Mouse (Mus musculus) forebrain, embryonic 15.5 days (tissue): ENCODE data around the gene Ppfibp2. TPM values are rescaled to one million over a fixed set of nuclear protein-coding genes. Genes with fewer than 3 reads are reported as not detected.
A peak's percentile ranks its signal among the peaks of the same experiment; 100 is the strongest.

ENCODE experiments used
- ATAC-seq: fragments of 200-750 bp; cut with Nextera tagmentation; replicated peaks from 2 replicates; pipeline ENCODE4 v1.8.0; 2017; ENCODE audit warnings: mild to moderate bottlenecking, moderate TSS enrichment, moderate library complexity
- H3K27ac ChIP-seq: fragments of 300-500 bp; sonication (generic); replicated peaks from 2 replicates; pipeline ENCODE4 v1.5.1; 2015; ENCODE audit warnings: mild to moderate bottlenecking, inconsistent platforms
- H3K27me3 ChIP-seq: fragments of 300-500 bp; sonication (generic); 2 replicates; pipeline ENCODE4 v1.6.1; 2015; ENCODE audit warnings: inconsistent platforms
- H3K36me3 ChIP-seq: fragments of 300-500 bp; sonication (generic); 2 replicates; pipeline ENCODE4 v1.6.1; 2015; ENCODE audit warnings: mild to moderate bottlenecking, inconsistent platforms
- H3K4me1 ChIP-seq: fragments of 300-500 bp; sonication (generic); 2 replicates; pipeline ENCODE4 v1.6.1; 2015; ENCODE audit warnings: inconsistent platforms
- H3K4me2 ChIP-seq: fragments of 300-500 bp; sonication (generic); replicated peaks from 2 replicates; pipeline ENCODE4 v1.6.1; 2015; ENCODE audit warnings: mild to moderate bottlenecking, inconsistent platforms
- H3K4me3 ChIP-seq: fragments of 300-500 bp; sonication (generic); 2 replicates; pipeline ENCODE4 v1.5.1; 2015; ENCODE audit warnings: mild to moderate bottlenecking, inconsistent platforms
- H3K9ac ChIP-seq: fragments of 300-500 bp; sonication (generic); replicated peaks from 2 replicates; pipeline ENCODE4 v1.6.1; 2015; ENCODE audit warnings: mild to moderate bottlenecking, inconsistent platforms
- H3K9me3 ChIP-seq: fragments of 300-500 bp; sonication (generic); 2 replicates; pipeline ENCODE4 v1.6.1; 2016; ENCODE audit warnings: inconsistent platforms
- WGBS: fragments of 180-500 bp; shearing (Covaris S2); methylation state at CpG from one replicate; pipeline ENCODE4 v1.1.7; 2015; ENCODE audit warnings: mixed read lengths; 5-methylcytosine and 5-hydroxymethylcytosine counted together
- polyA plus RNA-seq: library from polyadenylated mRNA; unstranded; fragments of >200 nt; fragmentation: Nextera tagmentation; extraction: Ambion mirVana; gene quantifications from 2 replicates; pipeline ENCODE4 v1.2.1, GENCODE M21; 2015

Gene Ppfibp2
- polyA plus RNA-seq, 1 experiment from 2014 or later: 1.6 TPM

- no peaks in the 10 kb centered on the region for H3K4me1 ChIP-seq
- 34% methylated on average over 10 of the region's 10 CpGs for WGBS
- H3K27ac ChIP-seq: no peak overlapping the region
- no peaks in the 10 kb centered on the region for H3K9me3 ChIP-seq
- no peak overlapping the region for H3K4me3 ChIP-seq
- ATAC-seq: no peak; the same call in 1 of the 2 replicates
- H3K9ac ChIP-seq: no peak overlapping the region
- no peaks in the 10 kb centered on the region for H3K27me3 ChIP-seq
- H3K4me2 ChIP-seq: no peak overlapping the region
- H3K36me3 ChIP-seq: no peaks in the 10 kb centered on the region
Measured at GRCm38 (mm10) chr7:107694254-107694947, 99.4 kb downstream of the Ppfibp2 start.

GRCm38 (mm10) chr7:107697066-107697465, 102.1 kb downstream of the Ppfibp2 start:
- Histone ChIP-seq H3K9ac (no peak overlapping the region), H3K27me3 (no peaks in the 10 kb centered on the region), H3K36me3 (no peaks in the 10 kb centered on the region), H3K27ac (no peak overlapping the region), H3K4me2 (no peak overlapping the region), H3K4me3 (no peak overlapping the region), H3K4me1 (no peaks in the 10 kb centered on the region), H3K9me3 (no peaks in the 10 kb centered on the region)
- 90% methylated on average over 5 of the region's 5 CpGs for WGBS
- no peak for ATAC-seq

- ATAC-seq: no peak
- WGBS: 74% methylated on average over 1 of the region's 1 CpGs
- Histone ChIP-seq H3K36me3 (no peaks in the 10 kb centered on the region), H3K4me1 (no peaks in the 10 kb centered on the region), H3K27ac (no peak overlapping the region), H3K4me3 (no peak overlapping the region), H3K9ac (no peak overlapping the region), H3K27me3 (no peaks in the 10 kb centered on the region), H3K4me2 (no peak overlapping the region), H3K9me3 (no peaks in the 10 kb centered on the region)
Measured at GRCm38 (mm10) chr7:107699926-107700325, 104.9 kb downstream of the Ppfibp2 start.

- Histone ChIP-seq H3K27me3 (no peaks in the 10 kb centered on the region), H3K4me1 (no peaks in the 10 kb centered on the region), H3K27ac (no peak overlapping the region), H3K4me3 (no peak overlapping the region), H3K4me2 (no peak overlapping the region), H3K36me3 (no peaks in the 10 kb centered on the region), H3K9me3 (no peaks in the 10 kb centered on the region), H3K9ac (no peak overlapping the region)
- ATAC-seq: no peak
- 86% methylated on average over 5 of the region's 5 CpGs for WGBS
Measured at GRCm38 (mm10) chr7:107700646-107701045, 105.6 kb downstream of the Ppfibp2 start.

GRCm38 (mm10) chr7:107702461-107703380, 107.7 kb downstream of the Ppfibp2 start:
- Histone ChIP-seq H3K4me1 (0 out of 2 replicates have a peak, but pooled peaks cover 3% of the 10 kb centered on the region), H3K27me3 (no peaks in the 10 kb centered on the region), H3K9me3 (no peaks in the 10 kb centered on the region), H3K4me2 (no peak overlapping the region), H3K27ac (no peak overlapping the region), H3K9ac (no peak overlapping the region), H3K36me3 (no peaks in the 10 kb centered on the region), H3K4me3 (no peak overlapping the region)
- ATAC-seq: no peak
- 70% methylated on average over 13 of the region's 13 CpGs for WGBS

- H3K4me2 ChIP-seq: no peak overlapping the region
- WGBS: 52% methylated on average over 5 of the region's 5 CpGs
- no peaks in the 10 kb centered on the region for H3K27me3 ChIP-seq
- no peak overlapping the region for H3K9ac ChIP-seq
- H3K27ac ChIP-seq: no peak overlapping the region
- no peak overlapping the region for H3K4me3 ChIP-seq
- no peaks in the 10 kb centered on the region for H3K9me3 ChIP-seq
- no peak for ATAC-seq
- no peaks in the 10 kb centered on the region for H3K36me3 ChIP-seq
- H3K4me1 ChIP-seq: 0 out of 2 replicates have a peak, but pooled peaks cover 7% of the 10 kb centered on the region
Measured at GRCm38 (mm10) chr7:107705941-107706340, 110.9 kb downstream of the Ppfibp2 start.

- Histone ChIP-seq H3K27me3 (no peaks in the 10 kb centered on the region), H3K36me3 (no peaks in the 10 kb centered on the region), H3K4me1 (0 out of 2 replicates have a peak, but pooled peaks cover 7% of the 10 kb centered on the region), H3K9ac (no peak overlapping the region), H3K4me2 (no peak overlapping the region), H3K27ac (no peak overlapping the region), H3K4me3 (no peak overlapping the region), H3K9me3 (no peaks in the 10 kb centered on the region)
- 69% methylated on average over 9 of the region's 9 CpGs for WGBS
- no peak for ATAC-seq
Measured at GRCm38 (mm10) chr7:107707650-107708049, 112.6 kb downstream of the Ppfibp2 start.

- 2% methylated on average over 10 of the region's 10 CpGs for WGBS
- H3K27ac ChIP-seq: no peak overlapping the region
Measured at GRCm38 (mm10) chr7:107708491-107709112, 113.6 kb downstream of the Ppfibp2 start.

GRCm38 (mm10) chr7:107712743-107713142, 117.7 kb downstream of the Ppfibp2 start:
- Histone ChIP-seq H3K27me3 (no peaks in the 10 kb centered on the region), H3K4me3 (no peak overlapping the region), H3K9ac (no peak overlapping the region), H3K36me3 (no peaks in the 10 kb centered on the region), H3K27ac (no peak overlapping the region), H3K4me2 (no peak overlapping the region), H3K9me3 (no peaks in the 10 kb centered on the region), H3K4me1 (0 out of 2 replicates have a peak, but pooled peaks cover 4% of the 10 kb centered on the region)
- ATAC-seq: peak; percentile 55
- WGBS: 56% methylated on average over 6 of the region's 6 CpGs

More at GRCm38 (mm10) chr7:107708491-107709112, 113.6 kb downstream of the Ppfibp2 start:
- H3K4me1 ChIP-seq: 0 out of 2 replicates have a peak, but pooled peaks cover 7% of the 10 kb centered on the region
- H3K9me3 ChIP-seq: no peaks in the 10 kb centered on the region
- H3K36me3 ChIP-seq: no peaks in the 10 kb centered on the region
- peak overlapping the region; percentile 22 for H3K4me3 ChIP-seq
- peak overlapping the region; percentile 33 for H3K4me2 ChIP-seq
- ATAC-seq: peak; percentile 85
- H3K27me3 ChIP-seq: no peaks in the 10 kb centered on the region
- no peak overlapping the region for H3K9ac ChIP-seq

GRCm38 (mm10) chr7:107714067-107714466, 119.1 kb downstream of the Ppfibp2 start:
- H3K4me3 ChIP-seq: no peak overlapping the region

GRCm38 (mm10) chr7:107720771-107721170, 125.8 kb downstream of the Ppfibp2 start:
- H3K4me3 ChIP-seq: no peak overlapping the region
- WGBS: 93% methylated on average over 1 of the region's 1 CpGs
- H3K4me2 ChIP-seq: no peak overlapping the region
- no peak overlapping the region for H3K9ac ChIP-seq
- ATAC-seq: no peak
- H3K27ac ChIP-seq: no peak overlapping the region
- no peaks in the 10 kb centered on the region for H3K36me3 ChIP-seq
- H3K27me3 ChIP-seq: no peaks in the 10 kb centered on the region
- no peaks in the 10 kb centered on the region for H3K9me3 ChIP-seq
- no peaks in the 10 kb centered on the region for H3K4me1 ChIP-seq

More at GRCm38 (mm10) chr7:107714067-107714466, 119.1 kb downstream of the Ppfibp2 start:
- H3K9ac ChIP-seq: no peak overlapping the region
- no peaks in the 10 kb centered on the region for H3K36me3 ChIP-seq
- no peaks in the 10 kb centered on the region for H3K4me1 ChIP-seq
- no peak overlapping the region for H3K27ac ChIP-seq
- 88% methylated on average over 5 of the region's 5 CpGs for WGBS
- no peak for ATAC-seq
- H3K4me2 ChIP-seq: no peak overlapping the region
- H3K27me3 ChIP-seq: no peaks in the 10 kb centered on the region
- H3K9me3 ChIP-seq: no peaks in the 10 kb centered on the region

- no peaks in the 10 kb centered on the region for H3K27me3 ChIP-seq
- no peak overlapping the region for H3K9ac ChIP-seq
- H3K4me3 ChIP-seq: no peak overlapping the region
- no peaks in the 10 kb centered on the region for H3K4me1 ChIP-seq
- H3K4me2 ChIP-seq: no peak overlapping the region
- no peak overlapping the region for H3K27ac ChIP-seq
- H3K9me3 ChIP-seq: no peaks in the 10 kb centered on the region
- 96% methylated on average over 4 of the region's 4 CpGs for WGBS
- no peaks in the 10 kb centered on the region for H3K36me3 ChIP-seq
- no peak for ATAC-seq
Measured at GRCm38 (mm10) chr7:107722536-107722935, 127.5 kb downstream of the Ppfibp2 start.
